Mouse (Mus musculus) B cell, adult (primary cell): ENCODE data around the gene Mrpl9. TPM values are rescaled to one million over a fixed set of nuclear protein-coding genes. Genes with fewer than 3 reads are reported as not detected.

Experiments
- total RNA-seq: library from RNA; stranded (reverse); gene quantifications from 4 replicates; pipeline ENCODE4 v1.2.4, GENCODE M21; 2023; ENCODE audit not compliant: inconsistent age

Mrpl9 gene
- total RNA-seq, result 23.6 to 37.1 TPM (median 34.1 TPM) in 4 replicates

DNA sequence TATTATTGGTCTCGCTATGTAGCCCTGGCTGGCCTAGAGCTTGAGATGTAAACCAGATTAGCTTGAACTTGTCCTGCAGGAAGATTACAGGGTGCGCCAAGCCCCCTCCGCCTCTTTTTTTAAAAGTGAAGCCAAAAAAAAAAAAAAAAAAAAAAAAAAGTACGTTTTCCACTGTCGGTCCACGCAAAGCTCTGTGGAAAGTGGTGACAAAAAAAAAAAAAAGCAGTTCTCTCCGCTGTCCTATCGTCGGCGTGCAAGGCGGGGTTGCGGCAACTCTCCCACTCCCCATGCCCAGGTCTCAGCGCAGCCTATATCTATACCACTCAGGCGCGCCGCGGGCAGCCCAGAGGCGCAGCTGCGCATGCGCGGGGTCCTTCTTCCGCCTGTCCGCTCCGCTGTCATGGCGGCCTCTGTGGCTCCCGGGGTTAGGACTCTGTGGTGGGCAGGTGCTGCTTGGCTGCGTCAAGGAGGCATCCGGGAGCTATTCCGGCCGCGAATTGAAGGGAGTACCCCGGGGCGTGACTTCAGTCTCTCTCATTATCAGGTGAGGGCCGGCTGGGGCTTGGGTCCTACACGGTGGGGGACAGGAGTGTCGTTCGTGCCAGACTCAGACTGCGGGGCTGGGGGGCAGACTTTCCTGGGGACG, at the start of gene Mrpl9:
Gene Mrpl9, plus strand, starts transcription at position 368 of the 646 bp plus-strand sequence.

DNA sequence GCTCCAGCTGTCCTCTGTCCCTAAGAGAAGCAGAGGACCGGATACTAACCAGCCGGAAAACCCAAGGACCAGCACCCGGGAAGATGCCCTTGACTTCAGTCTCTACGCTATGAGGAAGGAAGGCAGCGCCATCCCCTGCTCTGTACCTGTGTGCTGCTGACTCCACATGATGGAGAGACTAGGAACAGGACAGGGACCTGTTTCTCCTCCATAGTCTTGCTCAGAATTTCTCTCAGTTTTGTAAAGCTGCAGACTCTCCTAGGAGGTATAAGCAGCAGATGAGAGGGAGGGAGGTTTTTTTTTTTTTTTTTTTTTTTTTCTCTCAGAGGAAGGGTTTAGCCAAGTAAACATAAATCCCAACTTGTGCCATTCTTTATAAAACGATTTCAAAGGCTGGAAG, 44.9 kb upstream of the Mrpl9 start, which contains the start of gene Lingo4:
Gene Lingo4, plus strand, starts transcription at position 301 of the 400 bp plus-strand sequence.

DNA sequence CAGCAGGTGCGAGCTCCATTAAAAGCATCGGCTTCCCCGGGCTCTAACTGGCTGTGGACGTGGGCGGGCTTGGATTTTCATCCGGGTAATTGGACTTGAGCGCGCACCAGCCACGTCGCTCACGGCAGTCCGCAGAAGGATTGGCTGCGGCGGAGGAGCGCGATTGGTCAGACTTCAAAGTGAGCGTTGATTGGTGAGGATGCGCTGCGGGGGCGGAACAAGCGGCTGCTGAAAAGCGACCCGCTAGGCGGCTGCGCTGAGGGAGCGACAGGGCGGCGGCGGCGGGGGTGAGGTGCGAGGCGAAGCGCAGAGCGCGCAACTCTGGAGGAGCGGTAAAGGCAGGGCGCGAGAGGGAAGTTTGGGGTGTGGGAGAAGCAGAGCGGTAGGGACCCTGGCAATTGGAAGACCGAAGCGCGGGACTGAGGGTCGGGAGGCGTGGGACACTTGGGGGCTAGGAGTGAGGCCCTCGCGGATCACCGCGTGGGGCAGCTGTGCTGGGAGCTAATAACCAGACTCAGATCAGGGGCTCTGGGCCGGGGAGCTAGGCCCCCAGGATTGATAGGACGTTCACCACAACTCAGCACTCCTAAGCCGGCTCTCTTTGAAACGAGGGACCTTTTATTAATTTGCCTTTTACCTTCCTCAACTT, 30.0 kb upstream of the Mrpl9 start, which contains the start of gene Tdrkh:
Gene Tdrkh, plus strand, starts transcription at position 243 of the 649 bp plus-strand sequence.

DNA sequence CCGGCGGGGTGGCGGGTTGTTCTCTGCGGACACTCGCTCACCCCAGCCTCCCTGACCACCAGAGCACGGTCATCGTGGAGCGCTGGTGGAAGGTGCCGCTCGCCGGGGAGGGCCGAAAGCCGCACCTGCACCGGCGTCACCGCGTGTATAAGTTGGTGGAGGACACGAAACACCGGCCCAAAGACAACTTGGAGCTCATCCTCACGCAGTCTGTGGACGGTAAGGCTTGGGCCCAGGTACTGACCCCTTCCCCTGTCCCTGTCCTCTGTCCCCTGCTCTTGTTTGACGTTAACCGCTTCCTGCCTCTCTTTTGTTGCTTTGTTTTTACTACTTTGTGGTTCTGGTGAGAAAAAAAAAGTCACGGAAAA, 463 bp downstream of the Mrpl9 start, which contains the start of gene Oaz3:
Gene Oaz3, minus strand, starts transcription at position 319 of the 368 bp plus-strand sequence.

DNA sequence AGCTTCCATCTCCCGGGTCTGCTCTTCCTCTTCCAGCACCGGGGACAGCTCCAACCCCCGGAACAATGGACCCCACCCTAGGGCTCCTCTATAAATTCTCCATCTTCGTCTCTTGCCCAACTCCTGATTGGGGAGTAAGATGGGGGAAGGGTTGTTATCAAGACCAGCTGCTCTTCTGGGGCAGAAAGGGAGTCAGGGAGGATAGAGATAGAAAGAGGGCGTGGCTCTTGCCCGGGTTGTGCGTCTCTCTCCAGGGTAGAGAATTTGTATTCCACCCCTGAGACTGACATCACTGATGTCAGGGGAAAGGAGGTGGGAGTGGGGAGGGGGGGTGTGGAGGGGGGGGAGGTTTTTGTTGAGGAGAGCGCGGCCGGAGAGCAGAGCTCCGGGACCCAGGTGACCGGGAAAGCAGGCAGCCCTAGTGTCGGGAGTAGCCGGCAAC, 34.9 kb downstream of the Mrpl9 start, which contains the start of gene Celf3:
Gene Celf3, plus strand, starts transcription at position 315 of the 442 bp plus-strand sequence.

DNA sequence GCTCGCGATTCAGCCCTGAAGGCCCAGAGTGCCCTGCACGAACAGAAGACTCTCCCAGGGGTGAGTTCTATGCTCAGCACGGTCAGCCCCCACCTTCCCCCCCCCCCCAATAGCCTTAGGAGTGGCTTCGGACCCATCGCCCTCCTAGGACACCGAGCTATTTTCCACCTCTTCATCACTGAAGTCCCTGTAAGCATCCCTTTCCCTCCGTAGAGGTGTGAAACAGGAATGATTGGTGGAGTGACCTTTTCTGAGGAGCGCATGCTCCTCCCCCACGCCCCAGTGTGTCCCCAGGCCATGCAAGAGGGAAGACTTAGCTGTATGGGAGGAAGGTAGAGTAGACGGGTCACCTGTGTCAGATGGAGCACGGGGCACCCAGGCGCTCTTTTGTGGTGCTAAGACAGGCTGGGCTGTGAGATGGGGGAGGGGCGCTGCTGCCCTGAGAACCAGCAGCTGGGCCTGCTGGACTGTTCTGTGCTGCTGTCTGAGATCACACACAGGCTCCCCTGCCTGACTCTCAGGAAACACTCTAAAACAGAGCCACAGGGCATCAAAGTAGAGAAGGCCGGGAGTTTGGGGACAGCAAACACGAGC, 37.3 kb downstream of the Mrpl9 start, which contains the start of gene Riiad1:
Gene Riiad1, minus strand, starts transcription at position 51 of the 594 bp plus-strand sequence.

Other genes with a start within 250 kb of the Mrpl9 start
- not detected in 4 replicates for gene Gm5286, start 246.6 kb upstream of the Mrpl9 start, total RNA-seq
- gene Gm4778, start 179.3 kb upstream of the Mrpl9 start, total RNA-seq, result not detected in 4 replicates
- 1.6 to 2.8 TPM (median 2.1 TPM) in 4 replicates for gene Them4, start 133.2 kb upstream of the Mrpl9 start, total RNA-seq
- gene Them5, start 101.2 kb upstream of the Mrpl9 start, total RNA-seq, result not detected in 4 replicates
- not detected in 4 replicates for gene C2cd4d, start 80.9 kb upstream of the Mrpl9 start, total RNA-seq
- not detected in 4 replicates for gene Rorc, start 70.5 kb upstream of the Mrpl9 start, total RNA-seq
- gene Lingo4, start 44.8 kb upstream of the Mrpl9 start, total RNA-seq, result not detected in 4 replicates
- gene Tdrkh, start 30.0 kb upstream of the Mrpl9 start, total RNA-seq, result 1.0 to 2.6 TPM (median 1.6 TPM) in 4 replicates
- not detected in 4 replicates for gene Oaz3, start 597 bp downstream of the Mrpl9 start, total RNA-seq
- gene Celf3, start 35.0 kb downstream of the Mrpl9 start, total RNA-seq, result not detected in 4 replicates
- gene Riiad1, start 37.0 kb downstream of the Mrpl9 start, total RNA-seq, result not detected in 4 replicates
- 27.5 to 36.4 TPM (median 30.2 TPM) in 4 replicates for gene Snx27, start 139.4 kb downstream of the Mrpl9 start, total RNA-seq
- not detected in 4 replicates for gene Gm10972, start 199.8 kb downstream of the Mrpl9 start, total RNA-seq
- 2.0 to 4.0 TPM (median 3.0 TPM) in 4 replicates for gene Tuft1, start 215.6 kb downstream of the Mrpl9 start, total RNA-seq